Mouse (Mus musculus): ENCODE measurements around the gene Akap2.

DNA sequence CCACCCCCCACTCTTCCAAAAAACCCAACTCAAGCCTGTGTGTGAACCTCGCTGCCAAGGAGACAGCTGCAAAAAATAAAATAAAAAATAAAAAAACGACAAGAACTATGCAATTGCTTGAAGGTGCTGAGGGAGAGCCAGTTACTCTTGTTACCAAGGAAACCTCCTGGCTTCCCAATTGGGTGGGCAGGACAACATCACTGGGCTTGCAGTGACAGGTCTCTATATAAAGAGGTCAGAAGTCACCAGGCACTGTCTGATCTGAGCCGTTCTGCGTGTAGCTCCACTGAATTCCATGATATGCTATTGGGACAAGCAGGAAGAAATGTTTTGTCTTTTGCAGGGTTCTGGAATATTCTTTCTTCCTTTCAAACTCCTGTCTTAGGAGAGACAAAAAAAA lies 722 bp upstream of the Akap2 start:
- TF ChIP-seq CTCF (IDR thresholded peaks at IDR 0.05; ENCODE audit: insufficient read depth, low read depth, low read length) (no peak), POLR2A (IDR thresholded peaks at IDR 0.05; ENCODE audit: insufficient read depth, low read depth, low read length) (no peak)
